Mouse (Mus musculus): ENCODE measurements at regions not wholly inside any gene's neighbourhood (a gene's known extent, or its start where the extent isn't known, plus 50 kb on each side); places are given as distances from the start of the nearest gene placed in this dataset. TPM values are rescaled to one million over a fixed set of nuclear protein-coding genes. Genes with fewer than 3 reads are reported as not detected.
"Not testable (repeated sequence)": the region's sequence is repeated elsewhere in the genome, so short reads cannot be mapped to it uniquely, and the experiment has no call there.

- Histone ChIP-seq H3K9me3 (ENCODE audit: control insufficient read depth) (no peaks in the 10 kb centered on the region), H3K4me2 (replicated peaks; ENCODE audit: low read depth) (no peak overlapping the region), H3K9ac (ENCODE audit: low read depth, low read length) (no peak overlapping the region), H3K27me3 (replicated peaks; ENCODE audit: control insufficient read depth, insufficient read depth, low read length) (no peaks in the 10 kb centered on the region), H3K4me1 (replicated peaks; ENCODE audit: control insufficient read depth, insufficient read depth, low read length) (no peaks in the 10 kb centered on the region), H3K36me3 (ENCODE audit: control insufficient read depth, insufficient read depth) (no peaks in the 10 kb centered on the region), H3K27ac (ENCODE audit: low read depth, low read length) (no peak overlapping the region), H3K4me3 (ENCODE audit: low read depth, low read length) (no peak overlapping the region)
- no peak for ATAC-seq
- WGBS, result 74% methylated on average over 2 of the region's 2 CpGs
- no peak for TF ChIP-seq CTCF (IDR thresholded peaks at IDR 0.05; ENCODE audit: low read depth)
These were observed 58.2 kb upstream of the Spon1 start for GRCm38 (mm10) chr7:113707596-113707995.

DNA sequence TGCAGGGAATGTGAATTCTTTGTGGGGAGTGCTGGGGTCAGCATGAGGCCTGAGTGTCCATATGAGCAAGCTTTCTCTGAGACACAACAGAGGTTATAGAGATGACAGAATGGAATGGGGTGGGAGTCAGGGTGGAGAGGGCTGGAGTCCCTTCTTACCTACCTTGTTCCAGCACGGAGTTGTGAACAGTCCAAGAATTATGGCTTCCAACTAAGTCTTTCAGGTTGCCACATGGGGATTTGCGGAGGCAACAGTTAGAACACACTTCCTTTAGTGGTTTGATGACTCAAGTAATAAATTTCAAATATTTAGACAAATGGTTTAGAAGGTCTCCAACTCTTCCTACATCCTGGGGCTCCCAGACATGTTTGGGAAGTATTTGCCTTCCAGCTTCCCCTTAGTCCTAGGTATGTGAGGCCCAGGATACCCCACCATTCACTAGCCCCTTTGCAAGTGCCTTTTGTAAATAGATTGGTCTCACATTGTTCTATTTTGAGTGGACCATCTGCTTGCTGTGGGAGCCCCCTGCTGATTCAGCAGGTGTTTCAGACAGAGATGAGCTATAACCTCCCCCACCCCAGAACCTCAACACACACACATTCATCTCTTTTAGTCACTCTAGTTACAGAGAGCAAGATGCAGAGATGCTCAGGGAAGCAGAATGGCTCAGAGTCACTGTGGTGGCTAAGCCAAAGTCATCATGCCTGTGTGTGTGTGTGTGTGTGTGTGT, 55.1 kb upstream of the Spon1 start:
- Histone ChIP-seq H3K9ac (ENCODE audit: low read depth, low read length) (no peak overlapping the region), H3K4me3 (ENCODE audit: low read depth, low read length) (no peak overlapping the region), H3K4me1 (replicated peaks; ENCODE audit: control insufficient read depth, insufficient read depth, low read length) (no peaks in the 10 kb centered on the region), H3K27me3 (replicated peaks; ENCODE audit: control insufficient read depth, insufficient read depth, low read length) (no peaks in the 10 kb centered on the region), H3K27ac (ENCODE audit: low read depth, low read length) (no peak overlapping the region), H3K9me3 (ENCODE audit: control insufficient read depth) (no peaks in the 10 kb centered on the region), H3K36me3 (ENCODE audit: control insufficient read depth, insufficient read depth) (no peaks in the 10 kb centered on the region), H3K4me2 (replicated peaks; ENCODE audit: low read depth) (no peak overlapping the region)
- ATAC-seq, result no peak
- WGBS, result 69% methylated on average over 2 of the region's 2 CpGs
- TF ChIP-seq CTCF (IDR thresholded peaks at IDR 0.05; ENCODE audit: low read depth), result no peak

DNA sequence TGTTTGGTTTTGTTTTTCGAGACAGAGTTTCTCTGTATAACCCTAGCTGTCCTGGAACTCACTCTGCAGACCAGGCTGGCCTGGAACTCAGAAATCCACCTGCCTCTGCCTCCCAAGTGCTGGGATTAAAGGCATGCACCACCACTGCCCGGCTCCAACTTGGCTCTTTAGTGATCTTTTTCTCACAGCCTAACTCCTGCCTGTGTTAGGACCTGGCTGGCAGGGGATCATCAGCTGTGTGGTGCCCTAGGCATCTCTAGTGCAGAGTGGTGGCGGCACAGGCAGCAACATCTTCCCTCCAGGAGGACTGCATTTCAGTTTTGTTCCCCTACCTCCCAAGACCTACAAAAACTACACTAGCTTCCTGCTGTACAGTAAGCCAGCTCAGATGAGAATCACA, 54.4 kb upstream of the Spon1 start:
- not testable (repeated sequence) for ATAC-seq; H3K36me3 ChIP-seq (ENCODE audit: control insufficient read depth, insufficient read depth); H3K9me3 ChIP-seq (ENCODE audit: control insufficient read depth); H3K27ac ChIP-seq (ENCODE audit: low read depth, low read length); H3K4me3 ChIP-seq (ENCODE audit: low read depth, low read length); H3K4me1 ChIP-seq (replicated peaks; ENCODE audit: control insufficient read depth, insufficient read depth, low read length); H3K4me2 ChIP-seq (replicated peaks; ENCODE audit: low read depth); H3K9ac ChIP-seq (ENCODE audit: low read depth, low read length); H3K27me3 ChIP-seq (replicated peaks; ENCODE audit: control insufficient read depth, insufficient read depth, low read length)
- 75% methylated on average over 3 of the region's 3 CpGs for WGBS

Small RNA genes lying in the stretch of these regions (microRNA-seq; reads per million reads assigned to microRNA genes)
- gene Gm23700, result not detected

Data from intestine, postnatal 0 days (tissue).